17 mouse cellular contexts compared by ENCODE assay signal in the genomic region with DNA sequence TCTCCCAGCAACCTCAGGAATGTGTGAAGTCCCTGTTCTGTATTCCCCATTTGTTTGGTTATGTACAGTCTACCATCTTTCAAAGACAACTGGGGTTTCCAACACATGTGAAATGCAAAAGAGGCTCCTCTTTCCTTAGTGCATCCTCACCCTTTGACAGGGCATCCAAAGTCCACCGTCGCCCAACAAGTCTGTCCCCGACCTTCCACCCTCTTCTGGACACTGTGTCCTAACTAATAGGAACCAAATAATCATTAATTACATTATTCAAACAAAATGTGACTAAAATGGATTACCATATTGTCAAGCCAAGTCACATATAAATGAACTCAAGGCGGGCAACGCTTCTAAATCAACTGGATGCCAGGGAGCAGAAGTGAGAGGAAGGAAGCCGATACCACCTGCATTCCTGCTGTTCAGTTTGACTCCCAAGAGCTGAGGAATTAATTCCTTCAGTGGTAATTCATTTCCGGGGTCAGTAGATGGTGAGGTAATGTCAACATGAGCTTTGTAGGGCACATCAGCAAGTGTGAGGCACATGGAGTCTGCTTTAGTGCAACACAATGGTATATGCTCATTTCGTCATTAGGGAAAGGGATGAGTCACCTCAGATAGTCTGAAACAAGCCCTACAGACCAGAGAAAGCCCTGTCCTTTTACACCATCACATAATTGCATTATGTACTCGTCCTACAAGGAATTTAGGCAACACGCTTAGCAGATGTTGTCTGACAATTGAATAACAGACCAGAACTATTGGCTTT. TPM values are rescaled to one million over a fixed set of nuclear protein-coding genes. Genes with fewer than 3 reads are reported as not detected.
A peak's percentile ranks its signal among the peaks of the same experiment; 100 is the strongest.
DNase-seq lines count a peak whose midpoint lies in the region; ATAC-seq and TF ChIP-seq lines count a peak whose summit lies in the region.
"Had no signal": no experiment of that assay in that cellular context is flagged by ENCODE, and none has a peak within 500 bp of the region (broad histone marks: within the 10 kb centered on the region; RNA-seq: fewer than 3 reads in every experiment).

No protein-coding gene starts in this region.

- no peak overlapping the region for H3K4me3 ChIP-seq in hindbrain, embryonic 13.5 days
- H3K4me3 ChIP-seq in hindbrain, embryonic 10.5 days, result no peak overlapping the region
- no peak overlapping the region for H3K4me3 ChIP-seq in lung, embryonic 16.5 days (ENCODE audit: low read length)
- no peak overlapping the region for H3K4me3 ChIP-seq in liver, postnatal 0 days (ENCODE audit: low read depth, low read length)
- no peak overlapping the region for H3K4me3 ChIP-seq in cerebellum, adult 2 months (replicated peaks; ENCODE audit: insufficient read depth, low read depth, low read length)
- H3K4me3 ChIP-seq: heart, embryonic 15.5 days; liver, embryonic 15.5 days; megakaryocyte, embryonic 14.5 days had no signal

- no peak for ATAC-seq in hindbrain, embryonic 13.5 days (ENCODE audit: low FRiP score)
- no peak for ATAC-seq in lung, embryonic 16.5 days (ENCODE audit: low read depth)
- ATAC-seq in liver, postnatal 0 days, result peak; percentile 71
- ATAC-seq: CD4-positive, CD25-positive, alpha-beta regulatory T cell, adult 4 months; forebrain, embryonic 16.5 days; hindbrain, embryonic 16.5 days had no signal

- no peak for TF ChIP-seq POLR2A in cerebellum, adult 2 months (IDR thresholded peaks at IDR 0.05; ENCODE audit: borderline replicate concordance, insufficient read depth, low read length)

- no peaks in the 10 kb centered on the region for H3K27me3 ChIP-seq in hindbrain, embryonic 13.5 days
- H3K27me3 ChIP-seq in hindbrain, embryonic 10.5 days (ENCODE audit: insufficient read depth, poor library complexity, severe bottlenecking), result no peaks in the 10 kb centered on the region
- H3K27me3 ChIP-seq in lung, embryonic 16.5 days (ENCODE audit: control insufficient read depth, insufficient read depth, low read depth, low read length), result no peaks in the 10 kb centered on the region
- no peaks in the 10 kb centered on the region for H3K27me3 ChIP-seq in liver, postnatal 0 days (ENCODE audit: insufficient read depth, low read length)
- H3K27me3 ChIP-seq in cerebellum, adult 2 months (ENCODE audit: control insufficient read depth, insufficient read depth, low read length), result no peaks in the 10 kb centered on the region
- H3K27me3 ChIP-seq: heart, embryonic 15.5 days; liver, embryonic 15.5 days; megakaryocyte, embryonic 14.5 days had no signal

- no peak for TF ChIP-seq CTCF in liver, postnatal 0 days (IDR thresholded peaks at IDR 0.05; ENCODE audit: low read depth)
- no peak for TF ChIP-seq CTCF in cerebellum, adult 2 months (IDR thresholded peaks at IDR 0.05; ENCODE audit: borderline replicate concordance, insufficient read depth, low read depth, low read length)

- H3K27ac ChIP-seq in hindbrain, embryonic 13.5 days, result peak overlapping the region; percentile 40; the same call in 1 of the 2 replicates
- H3K27ac ChIP-seq in hindbrain, embryonic 10.5 days, result no peak overlapping the region
- H3K27ac ChIP-seq in lung, embryonic 16.5 days (ENCODE audit: low read length), result peak overlapping the region; percentile 1; the same call in 1 of the 2 replicates
- peak overlapping the region; percentile 89 for H3K27ac ChIP-seq in liver, postnatal 0 days (ENCODE audit: low read depth)
- H3K27ac ChIP-seq in cerebellum, adult 2 months (ENCODE audit: insufficient read depth, low read length), result no peak overlapping the region
- H3K27ac ChIP-seq: heart, embryonic 15.5 days; liver, embryonic 15.5 days had no signal

- H3K36me3 ChIP-seq in hindbrain, embryonic 13.5 days, result no peaks in the 10 kb centered on the region
- H3K36me3 ChIP-seq in hindbrain, embryonic 10.5 days, result peaks cover 13% of the 10 kb centered on the region
- H3K36me3 ChIP-seq in lung, embryonic 16.5 days (ENCODE audit: control insufficient read depth, insufficient read depth, low read length), result no peaks in the 10 kb centered on the region
- H3K36me3 ChIP-seq in liver, postnatal 0 days (replicated peaks; ENCODE audit: insufficient read depth, low read length), result no peaks in the 10 kb centered on the region
- H3K36me3 ChIP-seq: heart, embryonic 15.5 days; liver, embryonic 15.5 days had no signal

- H3K9ac ChIP-seq in hindbrain, embryonic 13.5 days, result no peak overlapping the region
- no peak overlapping the region for H3K9ac ChIP-seq in lung, embryonic 16.5 days (ENCODE audit: low read length)
- H3K9ac ChIP-seq in liver, postnatal 0 days (replicated peaks), result 0 out of 2 replicates have a peak overlapping the region, but pooled peaks have one; percentile 42
- H3K9ac ChIP-seq: heart, embryonic 15.5 days; liver, embryonic 15.5 days had no signal

- TF ChIP-seq EP300 in liver, postnatal 0 days (IDR thresholded peaks at IDR 0.05; ENCODE audit: low read depth), result peak; percentile 81

- H3K4me2 ChIP-seq in hindbrain, embryonic 13.5 days, result no peak overlapping the region
- no peak overlapping the region for H3K4me2 ChIP-seq in lung, embryonic 16.5 days (ENCODE audit: low read depth, low read length)
- H3K4me2 ChIP-seq in liver, postnatal 0 days (ENCODE audit: low read depth, low read length), result peak overlapping the region; percentile 1; the same call in 1 of the 2 replicates
- H3K4me2 ChIP-seq: heart, embryonic 15.5 days; liver, embryonic 15.5 days had no signal

- 74% methylated on average over 10 of the region's 10 CpGs for WGBS in hindbrain, embryonic 13.5 days
- 84% methylated on average over 10 of the region's 10 CpGs for WGBS in hindbrain, embryonic 10.5 days
- WGBS in lung, embryonic 16.5 days, result 55% methylated on average over 10 of the region's 10 CpGs
- WGBS in liver, postnatal 0 days (ENCODE audit: insufficient replicate concordance), result 64% methylated on average over 10 of the region's 10 CpGs
- 79% methylated on average over 10 of the region's 10 CpGs for WGBS in cerebellum, adult 2 months

- no peaks in the 10 kb centered on the region for H3K9me3 ChIP-seq in hindbrain, embryonic 13.5 days
- H3K9me3 ChIP-seq in hindbrain, embryonic 10.5 days, result peaks cover 5% of the 10 kb centered on the region; the same call in 1 of the 2 replicates
- no peaks in the 10 kb centered on the region for H3K9me3 ChIP-seq in lung, embryonic 16.5 days (ENCODE audit: control insufficient read depth, low read length)
- no peaks in the 10 kb centered on the region for H3K9me3 ChIP-seq in liver, postnatal 0 days (ENCODE audit: low read length)
- H3K9me3 ChIP-seq: heart, embryonic 15.5 days; liver, embryonic 15.5 days; megakaryocyte, embryonic 14.5 days had no signal

- H3K4me1 ChIP-seq in hindbrain, embryonic 13.5 days (replicated peaks), result peaks cover 56% of the 10 kb centered on the region
- peaks cover 45% of the 10 kb centered on the region for H3K4me1 ChIP-seq in hindbrain, embryonic 10.5 days (replicated peaks)
- peaks cover 24% of the 10 kb centered on the region for H3K4me1 ChIP-seq in lung, embryonic 16.5 days (replicated peaks; ENCODE audit: control insufficient read depth, insufficient read depth, low read length)
- peaks cover 33% of the 10 kb centered on the region for H3K4me1 ChIP-seq in liver, postnatal 0 days (ENCODE audit: insufficient read depth)
- peaks cover 2% of the 10 kb centered on the region; the same call in 1 of the 2 replicates for H3K4me1 ChIP-seq in cerebellum, adult 2 months (ENCODE audit: control insufficient read depth, insufficient read depth, low read length)

- no peak for DNase-seq in hindbrain, embryonic 10.5 days (ENCODE audit: low spot score)
- no peak for DNase-seq in lung, postnatal 4 days
- peak; percentile 41 for DNase-seq in NIH3T3 (ENCODE audit: low read depth)
- DNase-seq in liver, postnatal 0 days, result no peak
- DNase-seq in gastrocnemius, postnatal 4 days (ENCODE audit: low spot score in 2 of 2), result no peak
- no peak for DNase-seq in cerebellum, adult 2 months
- DNase-seq: cerebellum, adult 11-12 months; gastrocnemius, postnatal 10 days; thymus, adult 2 months had no signal

RNA-seq across cellular contexts. Expression of a gene that starts 5.9 kb away (rescaled TPM):
- polyA plus RNA-seq in hindbrain, embryonic 13.5 days (2015; fragmentation: Nextera tagmentation; extraction: Ambion mirVana), result 4.1 and 4.5 TPM in 2 replicates
- polyA plus RNA-seq in hindbrain, embryonic 10.5 days (2016; fragmentation: Nextera tagmentation; extraction: Ambion mirVana), result 4.7 and 5.9 TPM in 2 replicates
- polyA plus RNA-seq in lung, embryonic 16.5 days (2015; fragmentation: Nextera tagmentation; extraction: Ambion mirVana), result 4.4 and 5.2 TPM in 2 replicates
- polyA plus RNA-seq in liver, postnatal 0 days (2015; fragmentation: Nextera tagmentation; extraction: Ambion mirVana), result 2.5 and 2.8 TPM in 2 replicates
- total RNA-seq in gastrocnemius, postnatal 4 days (2021), result 10 to 100 TPM; 12.4 to 14.5 TPM
- polyA plus RNA-seq in cerebellum, adult 2 months (2012; rRNA removed), result 8.1 and 8.7 TPM in 2 replicates

RNA-seq across cellular contexts. Expression of a gene that starts 31.6 kb away (rescaled TPM):
- polyA plus RNA-seq in hindbrain, embryonic 13.5 days (2015; fragmentation: Nextera tagmentation; extraction: Ambion mirVana), result 0.27 and 0.42 TPM in 2 replicates
- polyA plus RNA-seq in hindbrain, embryonic 10.5 days (2016; fragmentation: Nextera tagmentation; extraction: Ambion mirVana), result 0.37 and 0.56 TPM in 2 replicates
- polyA plus RNA-seq in lung, embryonic 16.5 days (2015; fragmentation: Nextera tagmentation; extraction: Ambion mirVana), result 0.35 TPM in 1 of 2 replicates, not detected in the other
- polyA plus RNA-seq in liver, postnatal 0 days (2015; fragmentation: Nextera tagmentation; extraction: Ambion mirVana), result not detected in 2 replicates
- 1 to 10 TPM; 4.7 to 6.5 TPM for total RNA-seq in gastrocnemius, postnatal 4 days (2021)
- 0.79 and 1.3 TPM in 2 replicates for polyA plus RNA-seq in cerebellum, adult 2 months (2012; rRNA removed)
- polyA plus RNA-seq: CD4-positive, CD25-positive, alpha-beta regulatory T cell, adult 4 months; liver, embryonic 15.5 days had no signal

Comparison
In these comparisons a context has a peak if more than half of its experiments do, and no peak if none do; other contexts are left out.
1. H3K27ac ChIP-seq: peak in hindbrain, embryonic 13.5 days (single experiment), lung, embryonic 16.5 days (single experiment) and liver, postnatal 0 days (single experiment); none in hindbrain, embryonic 10.5 days (single experiment) and cerebellum, adult 2 months (single experiment).